Mouse (Mus musculus) liver, embryonic 14.5 days (tissue): ENCODE data around the gene Gm17428.

ENCODE experiments used
- CTCF ChIP-seq: IDR thresholded peaks from 2 replicates; pipeline ENCODE4 v1.5.1; 2016; ENCODE audit warnings: antibody characterized with exemption, low read depth, control low read depth
- EP300 ChIP-seq: IDR thresholded peaks from 2 replicates; pipeline ENCODE4 v1.6.1; 2016; ENCODE audit warnings: antibody characterized with exemption, low read depth

- TF ChIP-seq EP300 (no peak), CTCF (no peak)
These were observed 49.4 kb upstream of the Gm17428 start for GRCm38 (mm10) chr14:54927296-54927695.
